Mouse (Mus musculus): ENCODE results near the gene Elmod2.

The Elmod2 gene

GRCm38 (mm10) chr8:83278431-83278830, 53.9 kb downstream of the Elmod2 start:
- no peak for DNase-seq (ENCODE audit: low read depth, low spot score)

GRCm38 (mm10) chr8:83274470-83274869, 57.8 kb downstream of the Elmod2 start:
- DNase-seq (ENCODE audit: low read depth, low spot score): no peak

GRCm38 (mm10) chr8:83272464-83272863, 59.8 kb downstream of the Elmod2 start:
- no peak for DNase-seq (ENCODE audit: low read depth, low spot score)

- DNase-seq (ENCODE audit: low read depth, low spot score): no peak
Measured at GRCm38 (mm10) chr8:83271172-83271571, 61.1 kb downstream of the Elmod2 start.
